Mouse (Mus musculus): ENCODE data around the gene Helq.

Gene Helq

DNA sequence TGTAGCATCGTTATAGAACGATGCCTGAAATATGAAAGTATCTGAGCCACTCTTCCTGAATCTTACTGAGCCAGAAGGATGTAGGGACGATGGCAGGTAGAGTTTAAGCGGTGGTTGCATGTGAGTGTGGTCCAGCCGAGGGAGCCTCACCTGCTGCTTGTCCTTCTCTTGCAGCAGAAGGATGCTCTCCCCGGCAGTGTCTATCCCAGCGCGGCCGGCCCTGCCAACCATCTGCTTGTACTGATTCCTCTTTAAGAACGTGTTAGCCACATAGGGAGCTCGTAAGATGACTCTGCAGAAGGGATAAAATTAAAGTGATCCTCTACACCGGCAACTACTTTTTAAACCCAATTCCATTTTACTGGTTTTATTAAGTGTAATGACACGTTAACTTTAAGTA, 19.4 kb downstream of the Helq start:
- no peak for DNase-seq (ENCODE audit: low spot score)

DNA sequence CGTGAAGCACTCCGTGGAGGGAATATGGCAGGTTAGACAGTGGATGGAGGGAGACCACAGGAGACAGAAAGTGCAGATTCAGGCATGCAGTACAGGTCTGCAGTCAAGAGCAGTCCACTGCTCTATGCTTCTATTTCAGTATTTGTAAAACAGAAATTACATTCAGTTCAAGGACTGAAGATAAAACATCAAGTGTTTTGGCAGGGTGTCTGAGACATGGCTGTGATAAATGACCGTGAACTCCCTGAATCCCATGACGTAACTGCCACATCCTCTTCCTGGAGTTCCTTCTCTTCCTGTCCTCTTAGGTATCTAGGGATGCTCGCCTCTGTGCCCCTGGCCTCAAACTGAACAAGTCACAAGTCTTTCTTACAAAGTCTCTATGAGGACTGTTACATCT, 21.5 kb downstream of the Helq start:
- no peak for DNase-seq (ENCODE audit: low spot score)

DNA sequence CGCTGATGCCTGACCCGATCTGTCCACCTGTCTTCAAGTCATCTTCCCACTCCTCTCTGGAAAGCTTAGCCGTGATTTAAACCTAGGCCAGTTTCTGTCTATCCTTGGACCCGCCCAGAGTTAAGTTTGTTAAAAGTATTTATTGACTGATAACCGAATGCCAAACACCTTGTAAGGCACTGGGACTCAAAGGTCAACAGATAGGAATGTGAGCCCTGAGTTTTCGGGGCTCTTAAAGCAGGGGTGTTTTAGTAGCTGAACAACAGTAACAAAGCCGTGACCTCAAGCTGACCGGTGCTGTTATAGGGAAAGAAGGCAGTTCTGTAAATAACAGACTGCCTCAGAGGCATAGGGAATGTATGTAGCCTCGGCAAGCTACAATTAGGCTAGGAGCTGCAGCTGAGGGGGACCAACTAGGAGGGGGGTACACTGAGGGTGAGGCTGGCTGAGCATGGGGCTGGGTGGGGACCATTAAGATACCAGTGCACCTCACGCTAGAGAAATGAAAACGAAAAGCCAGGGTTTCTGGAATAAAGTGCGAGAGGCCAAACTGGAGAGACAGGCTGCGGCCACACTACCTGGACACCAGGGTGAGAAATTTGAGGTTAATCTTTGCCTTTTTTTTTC, 22.5 kb downstream of the Helq start:
- no peak for DNase-seq (ENCODE audit: low spot score)

DNA sequence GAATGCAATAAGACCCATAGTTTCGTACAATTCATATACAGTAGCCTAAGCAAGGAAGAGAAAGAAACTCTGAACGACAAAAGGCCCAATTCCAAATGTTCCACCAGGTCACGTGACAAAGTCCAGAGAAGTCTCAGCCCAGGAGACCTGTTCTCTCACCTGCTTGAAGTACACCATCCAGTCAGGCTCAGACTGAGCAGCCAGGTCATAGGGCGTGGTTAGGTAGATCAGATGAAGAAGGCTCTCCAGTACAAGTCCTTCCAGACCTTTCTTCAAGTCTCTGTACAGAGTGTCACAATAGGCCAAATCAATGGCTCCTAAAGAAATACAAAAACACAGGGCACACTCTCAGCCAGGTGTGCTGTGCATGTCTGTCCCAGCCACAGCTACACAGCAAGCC, 26.8 kb downstream of the Helq start:
- DNase-seq (ENCODE audit: low spot score): no peak

DNA sequence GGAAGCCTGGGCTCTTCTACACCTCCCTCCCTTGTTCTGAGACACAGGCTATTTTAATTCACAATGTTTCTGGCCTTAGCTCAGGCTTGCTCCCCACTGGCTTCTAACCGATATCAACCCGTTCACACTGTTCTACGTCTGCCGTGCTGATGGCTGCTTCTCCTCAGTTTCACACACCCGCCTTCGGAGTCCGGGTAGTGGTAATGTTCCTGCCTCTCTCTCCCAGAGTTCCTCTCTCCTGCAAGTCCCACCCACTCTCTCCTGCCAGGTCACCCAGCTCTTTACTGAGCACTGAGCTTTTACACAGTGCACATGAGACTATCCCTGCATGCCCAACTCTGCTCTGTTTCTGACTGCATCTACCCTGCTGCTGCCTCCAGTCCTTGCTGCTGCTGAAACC, 32.4 kb downstream of the Helq start:
- no peak for DNase-seq (ENCODE audit: low spot score)

DNA sequence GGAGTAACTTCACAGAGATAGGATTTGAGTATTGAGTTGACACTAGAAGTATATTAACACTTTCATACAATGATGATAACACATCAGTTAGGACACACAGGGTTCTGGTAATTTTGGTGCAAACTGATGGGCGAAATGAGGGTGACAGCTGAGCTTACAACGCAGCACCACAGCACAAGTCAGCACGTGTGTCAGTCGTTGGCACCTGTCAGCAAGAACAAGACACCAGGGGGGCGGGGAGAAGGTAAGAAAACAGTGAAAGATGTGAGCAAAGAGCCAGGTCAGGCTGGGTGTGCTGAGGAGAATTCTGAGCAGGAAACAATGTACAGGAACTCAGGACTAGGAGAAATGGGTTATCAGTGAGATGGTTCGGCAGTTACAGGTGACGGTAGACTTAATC, 36.7 kb downstream of the Helq start:
- DNase-seq (ENCODE audit: low spot score): no peak

DNA sequence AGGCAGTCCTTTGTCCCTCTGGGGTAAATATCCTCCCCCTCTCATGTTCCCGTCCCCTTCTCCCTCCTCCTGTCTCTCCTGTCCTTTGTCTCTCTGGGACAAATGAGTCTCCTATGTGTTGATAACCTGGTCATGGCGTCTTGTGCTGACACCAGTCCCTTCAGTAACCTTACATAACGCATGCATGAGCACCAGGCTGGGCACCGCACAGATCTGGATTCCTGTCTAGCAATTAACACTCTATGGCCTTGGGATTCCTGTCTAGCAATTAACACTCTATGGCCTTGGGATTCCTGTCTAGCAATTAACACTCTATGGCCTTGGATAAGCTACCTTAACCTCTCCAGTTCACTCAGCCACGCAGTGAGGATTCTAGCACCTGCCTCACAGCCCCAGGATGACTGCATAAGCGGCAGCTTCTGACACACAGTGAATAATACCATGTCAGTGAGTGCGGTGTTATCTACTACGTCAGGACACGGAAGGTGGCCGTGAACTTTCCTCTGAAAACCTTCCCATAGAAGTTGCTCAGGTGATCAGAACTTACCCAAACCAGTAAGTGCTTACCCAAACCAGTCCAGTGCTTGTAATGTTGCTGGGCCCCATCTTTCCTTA, 38.2 kb downstream of the Helq start:
- DNase-seq (ENCODE audit: low spot score): no peak

DNA sequence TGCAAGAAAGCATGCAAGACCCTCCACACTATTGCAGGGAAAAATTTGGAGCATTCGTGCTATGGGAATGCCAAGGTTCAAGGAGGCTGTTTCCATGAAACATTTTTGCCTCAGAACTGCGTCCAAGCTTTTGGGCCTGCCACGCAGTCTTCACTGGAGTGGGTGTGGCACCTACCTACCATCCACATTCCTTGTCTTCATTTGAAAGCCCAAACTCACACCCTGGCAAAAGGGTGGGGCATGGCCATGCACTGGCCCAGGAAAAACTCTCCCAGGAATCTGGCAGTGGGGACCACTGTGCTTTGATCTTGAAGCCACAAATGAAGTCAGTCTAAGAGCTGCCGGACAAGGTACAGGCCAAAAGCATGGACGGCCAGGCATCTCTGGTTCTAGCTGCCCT, 40.3 kb downstream of the Helq start:
- DNase-seq (ENCODE audit: low spot score): no peak

DNA sequence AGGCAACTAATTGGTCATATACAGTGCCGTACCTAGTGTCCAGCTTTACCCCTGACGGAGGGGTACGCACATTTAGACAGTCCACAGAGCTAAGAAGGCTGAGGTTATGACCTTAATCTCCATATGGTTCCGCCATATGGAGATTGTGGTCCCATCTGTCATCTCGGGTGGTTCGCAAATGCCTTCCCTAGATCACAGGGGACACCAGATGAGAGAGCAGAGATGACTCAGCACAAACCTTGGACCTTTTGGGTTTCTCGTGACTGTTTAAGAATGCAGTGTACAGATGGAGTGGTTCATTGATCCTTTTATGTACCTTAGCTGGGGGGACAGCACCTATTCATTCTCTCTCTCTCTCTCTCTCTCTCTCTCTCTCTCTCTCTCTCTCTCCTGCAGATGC, 45.0 kb downstream of the Helq start:
- DNase-seq (ENCODE audit: low spot score): no peak

DNA sequence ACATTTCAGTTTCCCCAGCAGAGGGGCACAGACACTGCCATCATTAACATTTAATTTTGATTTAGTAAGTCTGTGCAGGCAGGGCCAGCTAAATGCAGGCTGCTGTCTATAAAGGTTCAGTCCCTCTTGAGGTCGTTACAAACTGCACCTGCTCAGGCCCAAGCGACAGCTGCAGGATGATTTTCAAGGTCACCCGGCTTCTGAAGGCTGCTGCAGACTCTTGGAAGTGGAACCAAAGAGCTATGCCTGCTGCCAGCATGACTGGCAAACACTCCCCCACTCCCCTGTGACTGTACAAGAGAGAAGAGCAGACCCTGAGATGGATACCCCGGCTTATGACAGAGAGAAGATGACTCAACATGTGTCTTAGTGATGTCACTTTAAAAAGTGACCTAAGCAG, 46.7 kb downstream of the Helq start:
- no peak for DNase-seq (ENCODE audit: low spot score)

DNA sequence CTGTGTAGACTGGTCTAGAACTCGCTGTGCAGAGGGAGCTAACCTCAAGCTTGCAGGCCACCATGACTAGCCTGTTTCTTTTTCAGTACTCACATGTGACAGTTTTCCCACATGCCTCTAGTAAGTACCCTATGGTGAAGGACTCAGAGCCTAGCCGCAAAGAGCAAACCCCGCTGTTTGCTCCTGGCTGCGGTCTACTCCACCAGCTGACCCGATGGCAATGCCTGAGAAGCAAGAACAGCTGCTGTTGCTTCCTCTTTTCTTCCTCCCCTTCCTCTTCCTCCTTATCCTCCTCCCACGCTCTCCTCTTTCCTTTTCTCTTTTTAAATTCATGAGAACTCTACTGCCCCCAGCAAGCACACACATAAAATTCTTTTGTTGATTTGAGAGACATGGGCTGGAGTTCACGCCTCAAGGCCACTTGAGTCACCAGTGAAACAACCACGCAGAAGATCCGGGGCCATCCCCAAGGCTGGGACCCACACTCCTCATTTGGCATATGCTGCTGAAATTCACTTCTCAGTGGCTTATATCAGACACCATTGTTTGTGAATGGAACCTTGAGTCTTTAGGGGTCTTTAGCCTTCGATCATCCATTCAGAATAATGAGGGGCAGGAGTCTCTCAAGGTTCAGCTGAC, 47.7 kb downstream of the Helq start:
- no peak for DNase-seq (ENCODE audit: low spot score)

DNA sequence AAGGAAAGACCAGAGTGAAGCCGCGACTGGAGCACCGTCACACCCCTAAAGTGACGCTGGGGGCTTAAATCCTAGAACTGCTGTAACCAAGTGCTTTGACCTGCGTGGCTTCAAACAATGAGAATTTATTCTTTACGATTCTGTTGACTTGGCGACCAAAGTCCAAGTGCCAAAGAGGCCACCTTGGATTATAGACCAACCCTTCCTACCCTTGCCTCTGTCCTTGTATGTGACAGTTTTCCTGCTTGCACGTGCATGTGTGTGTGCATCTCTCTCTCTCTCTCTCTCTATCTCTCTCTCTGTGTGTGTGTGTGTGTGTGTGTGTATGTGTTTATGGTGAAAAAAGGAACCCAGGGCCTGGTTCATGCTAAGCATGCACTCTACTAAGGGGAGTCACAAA, 59.6 kb downstream of the Helq start:
- no peak for DNase-seq (ENCODE audit: low spot score)

DNA sequence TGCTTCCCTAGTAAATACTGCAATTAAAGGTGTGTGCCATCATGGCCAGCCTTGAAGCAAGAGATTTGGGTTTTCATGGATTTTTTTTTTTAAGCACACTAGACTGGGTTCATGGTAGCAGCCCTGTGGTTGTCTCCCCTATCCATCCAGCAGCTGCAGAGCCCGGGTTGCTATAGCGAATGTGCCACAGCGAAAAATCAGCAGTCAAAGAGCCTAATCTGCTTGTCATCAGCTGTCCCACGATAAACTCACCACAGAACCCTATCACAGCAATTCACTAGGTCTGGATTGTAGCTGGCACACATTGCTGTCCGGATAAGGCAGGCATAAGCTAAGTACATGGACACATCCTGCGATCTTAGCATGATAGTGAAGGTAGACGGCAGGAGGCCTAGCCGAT, 61.5 kb downstream of the Helq start:
- DNase-seq (ENCODE audit: low spot score): no peak

DNA sequence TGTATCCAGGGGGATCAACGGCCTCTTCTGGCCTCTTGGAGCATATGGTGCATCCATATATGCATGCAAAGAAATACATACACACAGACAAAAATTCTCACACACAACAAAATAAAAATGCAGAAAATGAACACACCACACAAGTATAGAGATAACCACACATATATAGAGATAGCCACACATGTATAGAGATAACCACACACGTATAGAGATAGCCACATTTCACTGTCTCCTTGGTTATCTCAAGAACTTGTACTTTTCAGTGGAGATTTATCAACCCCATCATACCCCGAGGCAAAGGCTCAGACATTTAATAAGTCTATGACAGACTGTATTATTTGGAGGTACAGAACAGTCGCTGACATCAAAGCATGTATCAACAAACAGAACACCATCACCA, 63.9 kb downstream of the Helq start:
- DNase-seq (ENCODE audit: low spot score): no peak

DNA sequence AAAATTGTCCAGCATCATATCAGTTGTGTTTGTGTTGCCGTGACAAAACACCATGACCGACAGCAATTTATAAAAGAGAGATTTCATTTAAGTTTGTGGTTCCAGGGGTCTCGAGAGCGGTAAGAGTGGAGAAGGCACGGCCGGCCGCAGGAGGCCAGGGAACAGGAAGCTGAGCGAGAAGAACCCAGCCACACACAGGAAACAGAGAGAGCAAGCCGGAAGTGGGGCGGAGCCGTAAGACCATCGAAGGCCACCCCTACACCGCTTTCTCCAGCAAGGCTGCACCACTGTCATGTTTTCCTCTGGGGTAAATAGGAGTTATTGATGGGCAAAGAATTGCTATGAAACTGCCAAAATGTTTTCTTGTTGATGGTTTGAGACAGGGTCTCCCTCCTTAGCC, 69.6 kb downstream of the Helq start:
- no peak for DNase-seq (ENCODE audit: low spot score)

DNA sequence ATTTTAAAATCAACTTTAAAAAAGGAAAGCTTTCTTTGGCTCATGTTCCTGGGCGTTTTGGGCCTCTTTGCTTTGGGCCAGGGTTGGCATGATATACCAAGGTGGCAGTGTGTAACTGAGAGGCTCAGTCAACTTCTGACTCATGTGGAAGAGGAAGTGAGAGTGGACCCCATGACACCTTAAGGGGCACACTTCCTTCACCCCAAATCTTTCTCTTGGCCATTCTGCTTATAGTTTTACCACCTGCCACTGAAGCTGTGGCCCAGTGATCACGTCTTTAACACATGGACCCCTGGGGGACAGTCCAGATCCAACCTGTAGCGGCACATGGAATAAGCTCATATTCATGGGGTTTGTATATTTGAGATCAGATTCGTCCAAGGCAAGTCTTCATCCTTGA, 72.4 kb downstream of the Helq start:
- no peak for DNase-seq (ENCODE audit: low spot score)

DNA sequence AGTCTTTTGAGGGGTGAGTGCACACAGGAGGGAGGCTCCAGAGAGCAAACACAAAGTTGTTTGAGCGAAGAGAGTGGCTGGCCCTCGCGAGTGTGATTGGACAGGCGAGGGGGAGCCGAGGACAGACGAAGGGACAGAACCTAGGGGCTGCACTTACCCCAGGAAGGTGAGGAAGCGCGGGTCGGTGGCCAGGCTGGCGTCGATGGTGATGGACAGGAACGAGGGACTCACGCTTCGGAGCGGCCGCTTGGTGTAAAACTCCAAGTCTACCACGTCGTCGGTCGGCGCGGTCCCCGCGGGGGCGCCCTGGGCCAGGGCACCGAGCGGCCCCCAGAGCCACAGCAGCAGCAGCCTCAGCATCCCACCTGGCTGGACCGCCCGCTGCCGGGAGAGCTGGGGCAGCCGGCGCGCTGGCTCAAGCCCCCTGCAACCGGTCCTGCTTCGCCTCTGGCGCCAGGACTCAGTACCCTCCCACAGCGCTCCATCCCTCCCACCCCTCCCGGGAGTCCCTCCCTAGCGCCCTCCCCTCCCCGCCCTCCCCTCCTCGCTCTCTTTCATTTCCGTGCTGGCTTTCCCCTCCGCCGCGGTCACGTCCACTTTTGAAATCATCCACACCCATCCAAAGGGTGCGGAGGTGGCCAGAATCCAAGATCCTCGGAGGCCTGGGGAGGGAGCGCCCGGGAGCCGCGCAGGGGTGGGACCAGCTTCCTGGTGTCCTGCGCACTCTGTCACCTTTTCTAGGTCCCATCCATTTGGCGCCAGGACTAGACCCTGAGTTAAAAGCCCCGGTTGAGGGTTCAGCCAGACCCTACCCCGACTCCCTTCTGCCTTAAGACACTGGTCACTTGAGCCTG, 78.9 kb downstream of the Helq start, which contains the start of gene Hpse:
Hpse (minus strand) TSS at position 482 of the 854 bp plus-strand sequence.
- DNase-seq (ENCODE audit: low spot score): no peak

DNA sequence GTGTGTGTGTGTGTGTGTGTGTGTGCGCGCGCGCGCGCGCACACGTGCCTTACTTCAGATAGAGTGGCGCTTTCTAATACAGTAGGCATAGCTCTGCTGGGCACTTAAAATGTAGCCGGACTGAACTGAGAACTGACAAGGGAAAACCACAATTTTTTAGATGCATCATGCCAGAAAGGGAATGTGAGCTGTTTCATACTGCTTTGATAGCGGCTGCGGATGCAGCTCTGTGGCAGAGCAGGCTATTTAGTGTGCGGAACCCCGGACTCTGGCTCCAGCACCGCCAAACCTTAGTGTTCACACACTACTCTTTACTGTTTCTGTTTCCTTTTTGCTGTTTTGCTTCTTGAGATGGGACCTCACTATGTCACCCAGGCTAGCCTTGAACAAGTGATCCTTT, 81.6 kb downstream of the Helq start:
- no peak for DNase-seq (ENCODE audit: low spot score)

All from left cerebral cortex, adult 11 months (tissue).